Mouse (Mus musculus) yolk sac, embryonic 10.5 days (tissue): Measurements from ENCODE around the gene Anapc15-ps.

ENCODE experiments used
- DNase-seq: peaks from one replicate; pipeline ENCODE4 v3.0.0-alpha.2; 2017; ENCODE audit warnings: low spot score

The Anapc15-ps gene

DNA sequence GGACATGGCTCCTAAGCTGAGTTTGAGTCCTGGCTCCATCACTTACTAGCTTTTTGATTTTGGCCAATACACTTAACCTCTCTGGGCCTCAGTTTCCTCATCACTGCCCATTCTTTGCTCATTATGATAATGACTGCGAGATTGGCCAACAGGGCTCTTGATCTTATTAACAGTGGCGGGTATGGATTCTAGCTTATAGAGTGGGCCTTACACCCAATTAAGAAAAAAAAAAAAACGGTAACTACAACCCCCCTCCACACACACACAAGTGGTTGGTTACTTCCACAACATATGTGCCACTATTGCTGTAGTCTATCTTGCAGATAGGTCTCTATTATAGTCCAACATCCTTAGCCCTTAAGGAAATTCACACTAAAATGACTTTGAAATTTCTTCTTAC, at the start of gene Anapc15-ps:
Gene Anapc15-ps (minus strand): TSS at position 101 of the 400 bp plus-strand sequence.
- no peak for DNase-seq

DNA sequence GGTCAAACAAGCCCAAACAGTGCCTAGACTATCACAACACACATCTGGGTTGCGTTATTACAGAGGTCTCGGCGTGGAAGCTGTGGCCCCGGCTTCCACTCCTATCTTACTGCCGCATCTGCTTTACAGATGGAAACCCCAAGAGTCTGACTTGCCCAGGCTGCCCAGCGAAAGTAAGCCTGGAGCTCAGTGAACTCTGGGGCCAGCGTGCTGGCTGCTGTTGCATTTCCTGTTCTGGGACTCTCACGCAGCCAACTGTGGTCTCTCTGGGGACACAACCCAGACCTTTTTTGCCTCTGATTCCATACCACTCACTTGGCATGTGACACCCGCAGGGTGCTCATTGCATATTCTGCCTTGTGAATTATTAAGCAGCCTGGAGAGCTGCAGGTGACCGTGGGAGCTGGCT, 49.0 kb upstream of the Anapc15-ps start:
- DNase-seq, result no peak

DNA sequence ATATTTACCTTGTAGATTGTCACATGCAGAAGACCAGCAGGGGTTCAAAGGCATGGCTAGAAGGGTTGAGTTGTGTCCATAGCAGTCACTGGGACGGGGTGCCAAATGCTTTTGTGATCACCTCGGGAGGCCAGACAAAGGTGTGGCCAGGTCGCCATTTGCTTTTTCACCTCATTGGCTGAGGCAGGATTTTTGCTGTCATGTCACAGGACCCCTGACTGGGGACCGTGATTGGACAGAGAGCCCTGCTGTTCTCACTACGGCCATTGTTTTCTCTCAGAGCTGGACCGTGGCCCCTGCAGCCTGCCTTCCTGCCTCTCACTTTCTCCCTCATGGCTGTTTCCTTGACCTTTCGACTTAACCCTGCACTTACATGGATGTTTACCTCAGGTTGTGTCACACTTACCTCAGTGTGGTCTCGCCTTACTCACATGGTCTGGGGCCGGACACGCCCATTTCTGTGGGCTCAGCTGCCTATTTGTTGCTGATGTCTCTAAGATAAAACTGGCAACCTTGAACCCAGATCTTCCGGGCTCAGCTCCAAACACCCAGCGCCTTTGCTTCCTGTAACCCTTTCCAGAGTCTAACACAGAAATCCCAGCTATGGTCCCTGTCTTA, 47.0 kb upstream of the Anapc15-ps start:
- peak; percentile 76 for DNase-seq

DNA sequence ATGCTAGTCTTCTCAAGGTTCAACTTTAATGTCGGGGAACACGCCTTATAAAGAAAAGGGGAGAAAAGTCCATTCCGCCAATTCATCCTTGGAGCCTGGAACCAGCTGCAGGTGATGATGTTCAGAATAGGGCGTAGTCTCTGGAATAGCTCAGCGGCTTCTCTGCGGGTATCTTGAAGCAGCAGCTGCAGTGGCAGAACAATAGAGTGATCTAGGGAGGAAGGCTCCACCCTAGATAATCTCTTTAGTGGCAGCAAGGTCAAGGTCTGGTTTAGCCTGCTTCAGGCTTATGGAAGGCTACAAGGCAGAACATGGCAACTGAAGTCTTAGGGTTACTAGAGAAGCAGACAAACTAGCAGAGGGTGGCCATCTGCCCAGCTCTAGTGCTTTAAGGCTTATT, 46.2 kb upstream of the Anapc15-ps start:
- DNase-seq, result no peak

GRCm38 (mm10) chr10:95718760-95719159, 45.5 kb upstream of the Anapc15-ps start:
- no peak for DNase-seq

DNA sequence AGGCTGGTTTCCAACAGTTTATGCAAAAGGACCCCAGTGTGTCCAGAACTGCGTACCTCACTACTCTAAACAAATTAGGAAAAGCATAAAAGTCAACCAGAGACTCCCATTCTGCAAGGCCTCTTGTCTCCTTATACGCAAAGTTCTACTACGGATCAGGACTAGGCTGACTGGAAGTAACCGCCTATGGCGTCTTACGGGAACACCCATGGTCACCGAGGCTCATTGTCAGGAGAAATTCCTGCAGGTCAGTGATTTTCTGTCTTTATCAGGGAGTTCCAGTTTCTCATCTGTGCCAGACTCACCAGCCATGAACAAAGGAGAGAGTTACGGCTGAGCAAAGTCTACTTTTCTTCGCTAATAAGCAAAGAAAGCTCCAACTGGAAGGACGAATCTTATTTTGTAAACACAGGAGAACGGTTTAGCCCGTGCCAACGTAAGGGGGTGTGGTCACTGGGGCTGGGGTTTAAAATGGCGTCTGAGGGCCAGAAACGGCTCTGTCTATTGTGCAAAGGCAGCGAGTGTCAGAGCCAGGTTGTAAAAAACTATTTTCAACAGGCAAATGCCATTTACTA, 43.9 kb upstream of the Anapc15-ps start:
- no peak for DNase-seq

GRCm38 (mm10) chr10:95715687-95716086, 42.4 kb upstream of the Anapc15-ps start:
- no peak for DNase-seq

GRCm38 (mm10) chr10:95712221-95712620, 39.0 kb upstream of the Anapc15-ps start:
- no peak for DNase-seq

- DNase-seq, result no peak
These were observed 36.8 kb upstream of the Anapc15-ps start for GRCm38 (mm10) chr10:95709903-95710660.

- no peak for DNase-seq
These were observed 36.1 kb upstream of the Anapc15-ps start for GRCm38 (mm10) chr10:95709143-95709880.

DNA sequence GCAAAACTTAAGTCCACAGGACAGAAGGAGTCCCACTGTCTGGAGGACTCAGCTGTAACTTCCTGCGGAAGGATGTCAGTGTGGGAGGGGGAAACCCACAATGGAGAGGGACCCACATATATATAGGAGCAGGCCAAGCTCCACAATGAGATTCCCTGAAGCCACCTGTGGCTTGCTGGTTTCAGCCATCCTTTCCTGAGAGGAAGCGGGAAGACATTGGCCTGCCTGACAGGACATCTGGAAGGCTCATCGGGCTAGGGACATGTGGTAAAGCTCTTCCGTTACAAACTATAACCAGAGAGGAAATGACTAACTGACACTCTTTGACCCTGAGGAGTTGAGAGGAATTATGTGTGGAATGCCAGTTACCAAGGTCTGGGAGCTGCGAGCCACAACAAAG, 34.8 kb upstream of the Anapc15-ps start:
- DNase-seq, result peak; percentile 51

DNA sequence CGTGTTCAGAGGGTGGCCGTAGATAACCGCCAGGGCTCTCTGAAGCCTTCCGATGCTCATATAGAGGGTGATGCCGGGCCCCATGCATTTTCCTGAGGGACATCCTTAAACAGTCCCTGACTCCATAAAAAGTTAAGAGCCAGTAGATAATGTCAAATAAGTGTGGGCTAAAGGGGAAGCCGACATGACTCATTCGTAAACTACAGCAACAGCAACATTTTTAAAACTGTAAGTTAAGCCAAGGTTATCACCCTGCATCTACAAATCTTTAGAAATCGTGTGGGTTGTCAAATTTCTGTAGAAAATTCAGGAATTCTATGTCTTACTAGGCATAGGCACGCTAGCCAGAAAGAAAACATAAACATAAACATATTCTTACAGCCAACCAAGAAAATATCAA, 33.6 kb upstream of the Anapc15-ps start:
- no peak for DNase-seq

DNA sequence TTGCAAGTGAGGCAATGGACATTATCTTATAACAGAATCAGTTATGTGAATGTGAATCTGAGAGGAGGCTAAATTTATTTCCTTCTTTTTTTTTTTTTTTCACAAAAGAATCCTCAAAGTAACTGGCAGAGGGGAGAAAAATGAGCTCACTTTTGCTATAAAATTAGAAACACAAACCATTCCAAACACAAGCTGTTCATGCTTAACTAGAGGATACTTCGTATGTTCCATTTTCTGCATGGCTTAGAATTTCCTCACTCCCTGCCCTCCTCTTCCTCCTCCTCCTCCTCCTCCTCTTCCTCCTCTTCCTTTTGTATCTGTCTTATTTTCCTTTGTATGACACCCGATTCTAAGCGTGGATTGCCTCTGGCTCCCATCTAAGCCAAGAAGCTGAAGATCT, 32.5 kb upstream of the Anapc15-ps start:
- no peak for DNase-seq

DNA sequence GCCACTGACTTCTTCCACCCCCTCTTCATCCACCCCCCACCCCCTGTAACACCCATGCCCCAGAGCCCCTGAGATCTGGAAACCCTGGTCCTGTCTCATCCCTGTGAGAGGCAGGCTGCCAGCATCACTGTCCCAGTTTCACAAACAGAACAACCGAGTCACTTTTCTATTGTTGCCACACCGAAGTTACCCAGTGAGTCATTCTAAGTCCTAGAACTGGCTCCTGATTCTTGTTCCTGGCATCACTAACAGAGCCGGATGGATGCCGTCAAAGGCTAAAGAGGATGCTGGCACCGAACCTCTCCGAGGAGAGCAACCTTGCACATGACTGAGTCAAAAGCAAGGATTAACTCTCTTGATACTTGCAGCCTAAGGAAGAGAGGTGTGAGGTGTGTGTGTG, 31.6 kb upstream of the Anapc15-ps start:
- no peak for DNase-seq

DNA sequence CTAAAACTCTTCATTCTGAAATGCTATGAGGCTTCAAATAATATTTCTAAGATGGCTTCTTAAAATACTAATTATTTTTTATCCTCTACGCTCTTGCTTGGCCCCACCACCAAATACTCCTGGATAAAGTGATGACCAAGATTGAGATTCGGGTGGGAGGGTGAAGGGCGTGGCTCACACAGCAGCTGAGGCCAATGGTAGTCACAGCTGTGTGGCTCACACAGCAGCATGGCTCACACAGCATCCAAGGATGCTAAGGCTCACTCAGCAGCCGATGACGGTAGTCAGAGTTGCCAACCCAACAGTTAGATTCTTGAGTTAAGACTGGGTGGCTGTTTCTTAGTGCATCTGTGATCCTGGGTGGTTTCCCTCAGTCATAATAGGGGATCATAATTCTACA, 30.5 kb upstream of the Anapc15-ps start:
- DNase-seq, result no peak

- no peak for DNase-seq
These were observed 27.2 kb upstream of the Anapc15-ps start for GRCm38 (mm10) chr10:95700422-95700821.

GRCm38 (mm10) chr10:95698920-95699714, 25.9 kb upstream of the Anapc15-ps start:
- DNase-seq, result no peak

- no peak for DNase-seq
These were observed 23.0 kb upstream of the Anapc15-ps start for GRCm38 (mm10) chr10:95696253-95696641.

DNA sequence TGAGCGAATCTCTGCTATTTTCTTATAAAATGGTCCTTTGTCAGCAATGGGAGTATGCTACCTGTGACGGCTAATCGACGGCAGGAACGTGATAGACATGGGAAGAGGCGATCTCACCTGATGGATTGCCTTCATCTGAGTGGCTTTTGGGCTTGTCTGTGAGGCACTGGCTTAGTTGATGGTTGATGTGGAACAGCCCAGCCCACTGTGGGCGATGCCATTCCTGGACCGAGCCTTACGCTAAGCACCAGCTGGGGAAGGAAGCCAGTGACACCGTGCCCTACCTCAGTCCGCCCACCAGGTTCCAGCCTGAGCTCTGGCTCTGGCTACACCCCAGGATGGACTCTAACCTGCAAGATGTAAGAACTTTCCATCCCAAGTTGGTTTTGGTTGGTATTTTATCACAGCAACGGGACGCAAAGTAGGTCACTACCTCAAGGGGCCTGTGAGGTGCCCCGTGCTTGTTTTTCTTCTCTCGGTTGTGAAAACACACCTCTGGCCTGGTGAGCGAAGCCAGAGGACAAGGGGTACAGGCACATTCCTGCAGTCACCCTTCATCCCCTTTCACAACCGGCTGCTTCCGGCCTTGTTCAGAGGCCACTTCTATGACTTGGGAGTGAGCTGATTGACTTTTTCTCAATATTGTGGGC, 22.5 kb upstream of the Anapc15-ps start:
- no peak for DNase-seq

DNA sequence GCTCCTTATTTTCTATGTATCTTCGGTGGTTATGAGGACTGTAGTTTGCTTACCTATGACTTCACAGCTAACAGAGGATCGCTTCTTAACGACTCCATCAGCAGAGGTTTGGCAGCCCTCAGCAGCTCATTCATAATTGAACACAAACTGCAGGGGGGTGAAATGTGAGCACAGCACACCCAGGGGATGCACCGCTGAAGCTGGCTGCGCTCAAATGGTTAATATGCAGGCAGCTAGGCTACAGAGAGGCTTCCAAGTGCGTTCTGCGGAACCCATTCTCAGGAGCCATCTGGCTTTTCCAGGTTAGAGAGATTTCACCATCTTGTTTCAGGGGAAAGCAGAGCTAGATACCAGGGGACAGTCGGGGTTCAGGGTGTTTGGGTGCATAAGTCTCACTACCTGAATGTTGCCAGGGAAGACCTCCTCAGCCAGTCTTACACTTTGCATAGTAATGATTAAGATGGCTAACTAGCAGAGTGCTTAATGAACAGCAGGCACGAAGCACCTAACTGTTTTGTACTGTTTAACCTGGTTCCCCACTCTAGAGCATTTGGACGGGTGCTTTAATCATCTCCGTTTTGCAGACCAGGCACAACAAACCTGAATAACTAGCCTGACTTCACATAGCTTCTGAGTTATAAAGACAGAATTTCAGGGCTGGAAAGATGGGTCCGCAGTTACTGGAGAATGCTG, 21.5 kb upstream of the Anapc15-ps start:
- no peak for DNase-seq

DNA sequence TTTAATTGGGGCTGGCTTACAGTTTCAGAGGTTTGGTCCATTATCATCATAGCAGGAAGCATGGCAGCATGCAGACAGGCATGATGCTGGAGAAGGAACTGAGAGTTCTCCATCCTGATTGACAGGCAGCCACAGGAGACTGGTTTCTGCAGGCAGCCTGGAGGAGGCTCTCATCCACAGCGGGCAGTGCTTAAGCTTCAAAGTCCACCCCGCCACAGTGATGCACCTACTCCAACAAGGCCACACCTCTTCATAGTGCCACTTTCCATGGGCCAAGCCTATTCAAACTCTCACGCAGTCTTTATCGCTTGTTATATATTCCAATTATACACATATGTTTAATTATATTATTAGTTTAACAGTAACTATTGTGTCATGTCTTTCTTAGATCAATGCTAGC, 18.1 kb upstream of the Anapc15-ps start:
- no peak for DNase-seq
